In the genomic region with DNA sequence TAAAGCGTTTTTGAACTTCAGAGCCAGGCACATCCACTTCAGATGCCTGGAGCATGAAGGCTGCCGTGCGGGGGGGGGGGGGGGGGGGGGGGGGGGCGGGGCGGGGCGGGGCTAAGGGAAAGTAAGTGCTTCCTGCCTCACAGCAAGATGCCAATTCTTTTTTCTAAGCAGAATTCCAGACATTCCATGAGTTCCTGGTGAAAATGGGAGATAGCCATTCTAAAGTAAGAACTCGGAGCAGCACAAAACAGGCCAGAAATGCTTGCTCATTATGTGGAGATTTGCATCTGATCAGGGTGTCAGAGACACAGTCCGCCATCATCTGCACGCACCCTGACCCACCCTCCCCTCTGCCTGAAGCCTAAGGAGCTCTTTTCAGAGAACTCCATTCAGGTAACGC, we compare ENCODE assay signal across 8 mouse cellular contexts.
DNase-seq lines count a peak whose midpoint lies in the region; ATAC-seq lines count a peak whose summit lies in the region.

No protein-coding gene starts in this region.

- H3K9me3 ChIP-seq in embryonic facial prominence, embryonic 15.5 days (replicated peaks), result no peaks in the 10 kb centered on the region
- H3K9me3 ChIP-seq in midbrain, embryonic 10.5 days (replicated peaks), result peaks cover 6% of the 10 kb centered on the region; the same call in 1 of the 2 replicates

- no peak overlapping the region for H3K9ac ChIP-seq in embryonic facial prominence, embryonic 15.5 days

- no peaks in the 10 kb centered on the region for H3K36me3 ChIP-seq in embryonic facial prominence, embryonic 15.5 days
- H3K36me3 ChIP-seq in midbrain, embryonic 10.5 days, result no peaks in the 10 kb centered on the region

- ATAC-seq in embryonic facial prominence, embryonic 15.5 days (ENCODE audit: insufficient number of reproducible peaks, low FRiP score, low TSS enrichment, low read depth), result no peak

- H3K4me2 ChIP-seq in embryonic facial prominence, embryonic 15.5 days (replicated peaks), result peak overlapping the region; percentile 42

- no peaks in the 10 kb centered on the region for H3K27me3 ChIP-seq in embryonic facial prominence, embryonic 15.5 days
- H3K27me3 ChIP-seq in midbrain, embryonic 10.5 days (ENCODE audit: low read depth, poor library complexity, severe bottlenecking), result no peaks in the 10 kb centered on the region

- 3% methylated on average over 8 of the region's 10 CpGs for WGBS in embryonic facial prominence, embryonic 15.5 days
- 1% methylated on average over 10 of the region's 10 CpGs for WGBS in midbrain, embryonic 10.5 days

- H3K27ac ChIP-seq in embryonic facial prominence, embryonic 15.5 days (replicated peaks), result 0 out of 2 replicates have a peak overlapping the region, but pooled peaks have one; percentile 28
- H3K27ac ChIP-seq in midbrain, embryonic 10.5 days (replicated peaks), result peak overlapping the region; percentile 72

- 0 out of 2 replicates have a peak, but pooled peaks cover 4% of the 10 kb centered on the region for H3K4me1 ChIP-seq in embryonic facial prominence, embryonic 15.5 days
- H3K4me1 ChIP-seq in midbrain, embryonic 10.5 days, result peaks cover 26% of the 10 kb centered on the region

- peak; percentile 80 for DNase-seq in Muller cell, postnatal 12 days (ENCODE audit: inconsistent ontology term)
- DNase-seq in kidney, adult 18-20 months, result peak; percentile 60
- DNase-seq in midbrain, embryonic 10.5 days (ENCODE audit: low spot score), result peak; percentile 59
- DNase-seq in gastrocnemius, postnatal 25 days, result no peak
- DNase-seq in cerebellum, adult 18-20 months, result no peak
- DNase-seq in spleen, postnatal 36 days (ENCODE audit: low spot score in 2 of 2), result no peak
- DNase-seq in gastrocnemius, adult 18-20 months (ENCODE audit: low spot score), result no peak

- peak overlapping the region; percentile 12; the same call in 1 of the 2 replicates for H3K4me3 ChIP-seq in embryonic facial prominence, embryonic 15.5 days (replicated peaks)
- peak overlapping the region; percentile 47 for H3K4me3 ChIP-seq in midbrain, embryonic 10.5 days

Comparison
In these comparisons a context has a peak if more than half of its experiments do, and no peak if none do; other contexts are left out.
1. DNase-seq: peak in Muller cell, postnatal 12 days (single experiment), kidney, adult 18-20 months (single experiment) and midbrain, embryonic 10.5 days (single experiment); none in gastrocnemius, postnatal 25 days (single experiment), cerebellum, adult 18-20 months (0 of 2), spleen, postnatal 36 days (0 of 2) and gastrocnemius, adult 18-20 months (single experiment).